Mouse (Mus musculus): ENCODE measurements at regions not wholly inside any gene's neighbourhood (a gene's known extent, or its start where the extent isn't known, plus 50 kb on each side); places are given as distances from the start of the nearest gene placed in this dataset.

- H3K36me3 ChIP-seq = no peaks in the 10 kb centered on the region
- H3K9me3 ChIP-seq = 0 out of 2 replicates have a peak, but pooled peaks cover 5% of the 10 kb centered on the region
- peaks cover 10% of the 10 kb centered on the region for H3K4me1 ChIP-seq
- H3K4me2 ChIP-seq (replicated peaks) = no peak overlapping the region
- H3K27ac ChIP-seq = no peak overlapping the region; the same call in 1 of the 2 replicates
- H3K9ac ChIP-seq = no peak overlapping the region
- H3K4me3 ChIP-seq = no peak overlapping the region
- no peaks in the 10 kb centered on the region for H3K27me3 ChIP-seq (replicated peaks)
- 90% methylated on average over 3 of the region's 3 CpGs for WGBS
- no peak for ATAC-seq (ENCODE audit: low FRiP score, low read depth)
These were observed 58.9 kb upstream of the Cpsf6 start for GRCm38 (mm10) chr10:117438614-117439193.

GRCm38 (mm10) chr10:117437970-117438369, 58.2 kb upstream of the Cpsf6 start:
- no peaks in the 10 kb centered on the region for H3K27me3 ChIP-seq (replicated peaks)
- H3K36me3 ChIP-seq = no peaks in the 10 kb centered on the region
- ATAC-seq (ENCODE audit: low FRiP score, low read depth) = no peak
- 0 out of 2 replicates have a peak, but pooled peaks cover 5% of the 10 kb centered on the region for H3K9me3 ChIP-seq
- H3K4me2 ChIP-seq (replicated peaks) = no peak overlapping the region
- 96% methylated on average over 2 of the region's 2 CpGs for WGBS
- H3K4me3 ChIP-seq = no peak overlapping the region
- no peak overlapping the region for H3K9ac ChIP-seq
- H3K27ac ChIP-seq = no peak overlapping the region; the same call in 1 of the 2 replicates
- peaks cover 10% of the 10 kb centered on the region for H3K4me1 ChIP-seq

- Histone ChIP-seq H3K4me2 (replicated peaks) (peak overlapping the region; percentile 33; the same call in 1 of the 2 replicates), H3K27ac (no peak overlapping the region), H3K27me3 (replicated peaks) (no peaks in the 10 kb centered on the region), H3K4me3 (no peak overlapping the region), H3K36me3 (no peaks in the 10 kb centered on the region), H3K4me1 (peaks cover 10% of the 10 kb centered on the region), H3K9me3 (0 out of 2 replicates have a peak, but pooled peaks cover 5% of the 10 kb centered on the region), H3K9ac (no peak overlapping the region)
- 41% methylated on average over 27 of the region's 27 CpGs for WGBS
- ATAC-seq (ENCODE audit: low FRiP score, low read depth) = no peak
These were observed 57.3 kb upstream of the Cpsf6 start for GRCm38 (mm10) chr10:117436875-117437715.

GRCm38 (mm10) chr10:117436308-117436874, 56.6 kb upstream of the Cpsf6 start:
- H3K9me3 ChIP-seq = 0 out of 2 replicates have a peak, but pooled peaks cover 5% of the 10 kb centered on the region
- 71% methylated on average over 8 of the region's 8 CpGs for WGBS
- no peak overlapping the region for H3K4me2 ChIP-seq (replicated peaks)
- no peaks in the 10 kb centered on the region for H3K36me3 ChIP-seq
- H3K27ac ChIP-seq = no peak overlapping the region
- no peaks in the 10 kb centered on the region for H3K27me3 ChIP-seq (replicated peaks)
- no peak overlapping the region for H3K4me3 ChIP-seq
- H3K9ac ChIP-seq = peak overlapping the region; percentile 0; the same call in 1 of the 2 replicates
- no peak for ATAC-seq (ENCODE audit: low FRiP score, low read depth)
- H3K4me1 ChIP-seq = peaks cover 9% of the 10 kb centered on the region

- Histone ChIP-seq H3K4me2 (replicated peaks) (peak overlapping the region; percentile 56), H3K36me3 (no peaks in the 10 kb centered on the region), H3K4me1 (peaks cover 5% of the 10 kb centered on the region; the same call in 1 of the 2 replicates), H3K9me3 (0 out of 2 replicates have a peak, but pooled peaks cover 5% of the 10 kb centered on the region), H3K27me3 (replicated peaks) (no peaks in the 10 kb centered on the region), H3K27ac (no peak overlapping the region), H3K9ac (peak overlapping the region; percentile 0; the same call in 1 of the 2 replicates), H3K4me3 (no peak overlapping the region)
- ATAC-seq (ENCODE audit: low FRiP score, low read depth) = peak; percentile 38
- WGBS = 54% methylated on average over 12 of the region's 12 CpGs
These were observed 55.9 kb upstream of the Cpsf6 start for GRCm38 (mm10) chr10:117435734-117436121.

- Histone ChIP-seq H3K9ac (no peak overlapping the region), H3K27me3 (replicated peaks) (no peaks in the 10 kb centered on the region), H3K36me3 (no peaks in the 10 kb centered on the region), H3K27ac (no peak overlapping the region), H3K9me3 (0 out of 2 replicates have a peak, but pooled peaks cover 5% of the 10 kb centered on the region), H3K4me3 (peak overlapping the region; percentile 15; the same call in 1 of the 2 replicates), H3K4me2 (replicated peaks) (peak overlapping the region; percentile 56), H3K4me1 (peaks cover 5% of the 10 kb centered on the region; the same call in 1 of the 2 replicates)
- WGBS = 22% methylated on average over 33 of the region's 33 CpGs
- ATAC-seq (ENCODE audit: low FRiP score, low read depth) = peak; percentile 71
These were observed 55.3 kb upstream of the Cpsf6 start for GRCm38 (mm10) chr10:117434871-117435733.

- no peaks in the 10 kb centered on the region for H3K9me3 ChIP-seq
- peaks cover 5% of the 10 kb centered on the region; the same call in 1 of the 2 replicates for H3K4me1 ChIP-seq
These were observed 54.6 kb upstream of the Cpsf6 start for GRCm38 (mm10) chr10:117434293-117434842.

GRCm38 (mm10) chr10:117433547-117434292, 53.9 kb upstream of the Cpsf6 start:
- no peaks in the 10 kb centered on the region for H3K27me3 ChIP-seq (replicated peaks)
- H3K36me3 ChIP-seq = no peaks in the 10 kb centered on the region
- peaks cover 5% of the 10 kb centered on the region; the same call in 1 of the 2 replicates for H3K4me1 ChIP-seq
- no peak overlapping the region for H3K9ac ChIP-seq
- no peak overlapping the region for H3K27ac ChIP-seq
- no peak overlapping the region for H3K4me3 ChIP-seq
- WGBS = 91% methylated on average over 12 of the region's 12 CpGs
- no peaks in the 10 kb centered on the region for H3K9me3 ChIP-seq
- ATAC-seq (ENCODE audit: low FRiP score, low read depth) = no peak
- no peak overlapping the region for H3K4me2 ChIP-seq (replicated peaks)

More at GRCm38 (mm10) chr10:117434293-117434842, 54.6 kb upstream of the Cpsf6 start:
- no peaks in the 10 kb centered on the region for H3K36me3 ChIP-seq
- no peak overlapping the region for H3K27ac ChIP-seq
- no peak for ATAC-seq (ENCODE audit: low FRiP score, low read depth)
- no peak overlapping the region for H3K4me3 ChIP-seq
- no peak overlapping the region for H3K4me2 ChIP-seq (replicated peaks)
- no peak overlapping the region for H3K9ac ChIP-seq
- no peaks in the 10 kb centered on the region for H3K27me3 ChIP-seq (replicated peaks)
- WGBS = 98% methylated on average over 8 of the region's 8 CpGs

GRCm38 (mm10) chr10:117432871-117433546, 53.2 kb upstream of the Cpsf6 start:
- ATAC-seq (ENCODE audit: low FRiP score, low read depth) = no peak
- H3K4me2 ChIP-seq (replicated peaks) = no peak overlapping the region
- H3K9me3 ChIP-seq = no peaks in the 10 kb centered on the region
- H3K4me1 ChIP-seq = peaks cover 5% of the 10 kb centered on the region; the same call in 1 of the 2 replicates
- no peak overlapping the region for H3K9ac ChIP-seq
- no peak overlapping the region for H3K4me3 ChIP-seq
- no peak overlapping the region for H3K27ac ChIP-seq
- H3K27me3 ChIP-seq (replicated peaks) = no peaks in the 10 kb centered on the region
- no peaks in the 10 kb centered on the region for H3K36me3 ChIP-seq
- 94% methylated on average over 7 of the region's 7 CpGs for WGBS

GRCm38 (mm10) chr10:117432415-117432814, 52.6 kb upstream of the Cpsf6 start:
- Histone ChIP-seq H3K4me3 (0 out of 2 replicates have a peak overlapping the region, but pooled peaks have one; percentile 7), H3K4me1 (peaks cover 5% of the 10 kb centered on the region; the same call in 1 of the 2 replicates)

More at GRCm38 (mm10) chr10:117432415-117432814, 52.6 kb upstream of the Cpsf6 start:
- Histone ChIP-seq H3K9me3 (no peaks in the 10 kb centered on the region), H3K36me3 (no peaks in the 10 kb centered on the region), H3K27ac (no peak overlapping the region), H3K27me3 (replicated peaks) (no peaks in the 10 kb centered on the region), H3K4me2 (replicated peaks) (peak overlapping the region; percentile 51), H3K9ac (no peak overlapping the region)
- WGBS = 12% methylated on average over 21 of the region's 21 CpGs
- no peak for ATAC-seq (ENCODE audit: low FRiP score, low read depth)

Measured in neural tube, embryonic 12.5 days (tissue).